Mouse (Mus musculus): ENCODE measurements around the gene Trmt112. TPM values are rescaled to one million over a fixed set of nuclear protein-coding genes. Genes with fewer than 3 reads are reported as not detected.

Trmt112 gene
- polyA plus RNA-seq (2014; fragmentation: Nextera tagmentation; extraction: Ambion mirVana), result 107 and 118 TPM in 2 replicates

GRCm38 (mm10) chr19:6909507-6910289 lies at the start of gene Trmt112, which contains the start of gene Prdx5:
TSS of gene Trmt112 (plus strand) at chr19:6909698.
TSS of gene Prdx5 (minus strand) at chr19:6910106.
- Histone ChIP-seq H3K4me1 (replicated peaks; ENCODE audit: control insufficient read depth, insufficient read depth, low read length) (peaks cover 27% of the 10 kb centered on the region), H3K9ac (peak within 1 kb of the TSS; percentile 83), H3K27me3 (ENCODE audit: control insufficient read depth, insufficient read depth, low read length) (no peaks in the 10 kb centered on the region), H3K9me3 (ENCODE audit: control insufficient read depth, low read length) (no peaks in the 10 kb centered on the region), H3K4me3 (replicated peaks; ENCODE audit: low read length) (peak within 1 kb of the TSS; percentile 71), H3K27ac (peak within 1 kb of the TSS; percentile 97), H3K36me3 (replicated peaks; ENCODE audit: control insufficient read depth, insufficient read depth) (peaks cover 61% of the 10 kb centered on the region), H3K4me2 (replicated peaks) (peak within 1 kb of the TSS; percentile 94)
- ATAC-seq (ENCODE audit: low FRiP score), result peak; percentile 92
- DNase-seq (ENCODE audit: low spot score), result peak; percentile 94
- WGBS, result under 1% methylated on average over 65 of the region's 65 CpGs

- H3K9me3 ChIP-seq (ENCODE audit: control insufficient read depth, low read length), result no peaks in the 10 kb centered on the region
- H3K27ac ChIP-seq, result no peak overlapping the region
- H3K4me1 ChIP-seq (replicated peaks; ENCODE audit: control insufficient read depth, insufficient read depth, low read length), result peaks cover 7% of the 10 kb centered on the region; the same call in 1 of the 2 replicates
- H3K27me3 ChIP-seq (ENCODE audit: control insufficient read depth, insufficient read depth, low read length), result peaks cover 4% of the 10 kb centered on the region; the same call in 1 of the 2 replicates
- H3K4me2 ChIP-seq (replicated peaks), result no peak overlapping the region
- no peaks in the 10 kb centered on the region for H3K36me3 ChIP-seq (replicated peaks; ENCODE audit: control insufficient read depth, insufficient read depth)
- 92% methylated on average over 3 of the region's 3 CpGs for WGBS
- no peak for DNase-seq (ENCODE audit: low spot score)
- ATAC-seq (ENCODE audit: low FRiP score), result no peak
- no peak overlapping the region for H3K9ac ChIP-seq
- no peak overlapping the region for H3K4me3 ChIP-seq (replicated peaks; ENCODE audit: low read length)
Measured at GRCm38 (mm10) chr19:6859971-6860370, 49.5 kb upstream of the Trmt112 start.

DNA sequence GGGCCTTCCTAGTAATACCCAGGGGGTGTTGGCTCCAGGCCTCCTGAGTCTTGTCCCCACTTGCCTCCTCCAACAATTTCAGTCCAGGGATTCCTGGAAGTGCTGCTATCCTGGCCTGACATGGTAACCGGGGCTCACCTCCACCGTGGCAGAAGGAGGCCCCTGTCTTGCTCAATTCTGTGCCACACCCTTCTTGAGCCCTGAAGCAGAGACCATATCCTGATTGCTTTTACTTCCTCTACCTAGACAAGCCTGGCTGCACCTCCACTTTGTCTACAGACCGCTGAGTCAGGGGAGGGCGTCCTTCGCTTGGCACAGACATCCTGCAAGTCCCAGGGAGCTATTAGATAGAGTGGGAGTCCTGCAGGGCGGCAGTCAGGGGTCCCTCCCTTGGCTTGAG lies 48.8 kb upstream of the Trmt112 start:
- DNase-seq (ENCODE audit: low spot score) (no peak), ATAC-seq (ENCODE audit: low FRiP score) (no peak)
- Histone ChIP-seq H3K9me3 (ENCODE audit: control insufficient read depth, low read length) (no peaks in the 10 kb centered on the region), H3K27ac (no peak overlapping the region), H3K4me2 (replicated peaks) (no peak overlapping the region), H3K36me3 (replicated peaks; ENCODE audit: control insufficient read depth, insufficient read depth) (no peaks in the 10 kb centered on the region), H3K9ac (no peak overlapping the region), H3K4me1 (replicated peaks; ENCODE audit: control insufficient read depth, insufficient read depth, low read length) (no peaks in the 10 kb centered on the region), H3K4me3 (replicated peaks; ENCODE audit: low read length) (no peak overlapping the region), H3K27me3 (ENCODE audit: control insufficient read depth, insufficient read depth, low read length) (no peaks in the 10 kb centered on the region)
- 85% methylated on average over 6 of the region's 6 CpGs for WGBS

DNA sequence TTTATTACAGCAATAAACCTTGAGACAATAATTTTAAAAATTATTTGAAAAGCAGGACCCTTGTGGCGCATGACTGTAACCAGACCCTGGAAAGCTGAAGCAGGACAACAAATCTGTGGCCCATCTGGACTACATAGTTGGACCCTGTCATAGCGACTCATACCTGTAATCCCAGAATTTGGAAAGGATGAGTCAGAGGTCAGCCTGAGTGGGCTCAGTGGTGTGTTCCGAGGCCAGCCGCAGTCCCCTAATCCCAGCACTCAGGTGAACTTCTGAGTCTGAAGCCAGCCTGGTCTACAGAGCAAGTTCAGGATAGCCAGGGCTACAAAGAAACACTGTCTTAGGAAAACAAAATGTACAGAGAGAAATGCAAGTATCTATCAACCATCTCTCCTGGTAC lies 48.0 kb upstream of the Trmt112 start:
- Histone ChIP-seq H3K27ac (no peak overlapping the region), H3K36me3 (replicated peaks; ENCODE audit: control insufficient read depth, insufficient read depth) (no peaks in the 10 kb centered on the region), H3K4me2 (replicated peaks) (no peak overlapping the region), H3K27me3 (ENCODE audit: control insufficient read depth, insufficient read depth, low read length) (no peaks in the 10 kb centered on the region), H3K9ac (no peak overlapping the region), H3K9me3 (ENCODE audit: control insufficient read depth, low read length) (no peaks in the 10 kb centered on the region), H3K4me1 (replicated peaks; ENCODE audit: control insufficient read depth, insufficient read depth, low read length) (no peaks in the 10 kb centered on the region), H3K4me3 (replicated peaks; ENCODE audit: low read length) (no peak overlapping the region)
- 94% methylated on average over 4 of the region's 4 CpGs for WGBS
- ATAC-seq (ENCODE audit: low FRiP score) (no peak), DNase-seq (ENCODE audit: low spot score) (no peak)

GRCm38 (mm10) chr19:6869355-6869754 lies 40.1 kb upstream of the Trmt112 start:
- ATAC-seq (ENCODE audit: low FRiP score) (no peak), DNase-seq (ENCODE audit: low spot score) (no peak)
- H3K27me3 ChIP-seq (ENCODE audit: control insufficient read depth, insufficient read depth, low read length), result no peaks in the 10 kb centered on the region
- no peak overlapping the region for H3K4me2 ChIP-seq (replicated peaks)
- H3K27ac ChIP-seq, result no peak overlapping the region
- no peaks in the 10 kb centered on the region for H3K4me1 ChIP-seq (replicated peaks; ENCODE audit: control insufficient read depth, insufficient read depth, low read length)
- no peaks in the 10 kb centered on the region for H3K9me3 ChIP-seq (ENCODE audit: control insufficient read depth, low read length)
- H3K36me3 ChIP-seq (replicated peaks; ENCODE audit: control insufficient read depth, insufficient read depth), result no peaks in the 10 kb centered on the region
- WGBS, result 6% methylated on average over 5 of the region's 5 CpGs
- H3K4me3 ChIP-seq (replicated peaks; ENCODE audit: low read length), result no peak overlapping the region
- no peak overlapping the region for H3K9ac ChIP-seq

GRCm38 (mm10) chr19:6871574-6872271 lies 37.8 kb upstream of the Trmt112 start:
- H3K9ac ChIP-seq, result no peak overlapping the region
- no peaks in the 10 kb centered on the region for H3K9me3 ChIP-seq (ENCODE audit: control insufficient read depth, low read length)
- no peak overlapping the region for H3K4me2 ChIP-seq (replicated peaks)
- no peaks in the 10 kb centered on the region for H3K36me3 ChIP-seq (replicated peaks; ENCODE audit: control insufficient read depth, insufficient read depth)
- 65% methylated on average over 5 of the region's 5 CpGs for WGBS
- DNase-seq (ENCODE audit: low spot score), result no peak
- H3K27me3 ChIP-seq (ENCODE audit: control insufficient read depth, insufficient read depth, low read length), result no peaks in the 10 kb centered on the region
- no peak overlapping the region for H3K27ac ChIP-seq
- ATAC-seq (ENCODE audit: low FRiP score), result no peak
- no peak overlapping the region for H3K4me3 ChIP-seq (replicated peaks; ENCODE audit: low read length)
- H3K4me1 ChIP-seq (replicated peaks; ENCODE audit: control insufficient read depth, insufficient read depth, low read length), result no peaks in the 10 kb centered on the region

DNA sequence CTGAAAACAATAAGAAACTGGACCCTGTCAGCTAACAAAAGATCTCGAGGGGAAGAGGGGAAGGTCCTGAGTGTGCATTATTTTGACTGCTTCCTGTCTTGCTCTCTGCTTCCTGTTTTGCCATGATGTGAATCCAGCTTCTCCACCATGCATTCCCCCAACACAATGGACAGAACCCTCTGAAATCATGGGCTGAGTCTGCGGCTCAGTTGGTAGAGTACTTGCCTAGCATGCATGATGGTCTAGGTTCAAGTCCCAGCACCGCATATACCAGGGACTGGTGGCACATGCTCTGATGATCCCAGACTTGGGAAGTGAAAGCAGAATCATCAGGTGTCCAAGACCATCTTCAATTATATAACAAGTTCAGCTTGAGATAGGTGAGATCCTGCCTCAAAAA lies 36.8 kb upstream of the Trmt112 start:
- Histone ChIP-seq H3K36me3 (replicated peaks; ENCODE audit: control insufficient read depth, insufficient read depth) (no peaks in the 10 kb centered on the region), H3K9ac (no peak overlapping the region), H3K4me2 (replicated peaks) (no peak overlapping the region), H3K9me3 (ENCODE audit: control insufficient read depth, low read length) (no peaks in the 10 kb centered on the region), H3K4me1 (replicated peaks; ENCODE audit: control insufficient read depth, insufficient read depth, low read length) (no peaks in the 10 kb centered on the region), H3K27ac (no peak overlapping the region), H3K27me3 (ENCODE audit: control insufficient read depth, insufficient read depth, low read length) (no peaks in the 10 kb centered on the region), H3K4me3 (replicated peaks; ENCODE audit: low read length) (no peak overlapping the region)
- no peak for DNase-seq (ENCODE audit: low spot score)
- no peak for ATAC-seq (ENCODE audit: low FRiP score)
- WGBS, result 76% methylated on average over 3 of the region's 3 CpGs

DNA sequence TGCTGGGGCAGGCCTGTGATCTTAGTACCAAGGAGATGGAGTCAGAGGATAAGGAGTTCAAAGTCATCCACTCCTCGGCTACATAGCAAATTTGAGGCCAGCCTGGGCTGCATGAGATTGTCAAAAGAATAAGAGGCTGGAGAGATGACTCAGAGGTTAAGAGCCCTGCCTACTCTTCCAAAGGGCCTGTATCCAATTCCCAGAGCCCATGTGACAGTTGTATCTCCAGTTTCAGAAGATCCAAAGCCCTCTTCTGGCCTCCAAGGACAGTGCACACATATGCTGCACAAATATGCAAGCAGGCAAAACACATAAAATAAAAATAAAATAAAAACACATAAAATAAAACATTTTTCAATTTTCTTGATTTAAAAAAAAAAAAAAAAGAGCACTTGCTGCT lies 35.2 kb upstream of the Trmt112 start:
- Histone ChIP-seq H3K9me3 (ENCODE audit: control insufficient read depth, low read length) (peaks cover 3% of the 10 kb centered on the region; the same call in 1 of the 2 replicates), H3K4me2 (replicated peaks) (no peak overlapping the region), H3K36me3 (replicated peaks; ENCODE audit: control insufficient read depth, insufficient read depth) (no peaks in the 10 kb centered on the region), H3K4me3 (replicated peaks; ENCODE audit: low read length) (no peak overlapping the region), H3K4me1 (replicated peaks; ENCODE audit: control insufficient read depth, insufficient read depth, low read length) (no peaks in the 10 kb centered on the region), H3K27me3 (ENCODE audit: control insufficient read depth, insufficient read depth, low read length) (no peaks in the 10 kb centered on the region), H3K9ac (no peak overlapping the region), H3K27ac (no peak overlapping the region)
- no peak for ATAC-seq (ENCODE audit: low FRiP score)
- 97% methylated on average over 1 of the region's 1 CpGs for WGBS
- no peak for DNase-seq (ENCODE audit: low spot score)

DNA sequence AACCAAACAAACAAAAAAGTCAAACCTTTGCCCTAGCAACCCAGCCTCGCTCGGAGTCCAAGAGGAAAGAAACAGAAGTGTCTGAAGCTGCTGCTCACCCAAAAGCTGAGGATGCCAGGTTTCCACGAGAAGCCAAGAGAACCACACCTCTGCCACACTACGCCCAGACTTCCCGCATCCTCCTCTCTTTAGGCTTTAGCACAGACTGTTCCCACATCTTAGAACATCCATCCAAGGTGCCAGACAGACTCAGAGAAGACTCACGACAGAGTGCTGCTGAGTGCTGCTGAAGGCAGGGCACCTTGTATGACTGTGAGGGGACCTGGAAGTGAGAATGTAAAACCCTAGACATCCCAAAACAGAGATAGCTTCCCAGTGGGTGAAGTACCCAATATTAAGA lies 33.7 kb upstream of the Trmt112 start:
- Histone ChIP-seq H3K9me3 (ENCODE audit: control insufficient read depth, low read length) (peaks cover 12% of the 10 kb centered on the region), H3K9ac (no peak overlapping the region), H3K27me3 (ENCODE audit: control insufficient read depth, insufficient read depth, low read length) (no peaks in the 10 kb centered on the region), H3K4me2 (replicated peaks) (no peak overlapping the region), H3K4me1 (replicated peaks; ENCODE audit: control insufficient read depth, insufficient read depth, low read length) (no peaks in the 10 kb centered on the region), H3K27ac (no peak overlapping the region), H3K36me3 (replicated peaks; ENCODE audit: control insufficient read depth, insufficient read depth) (no peaks in the 10 kb centered on the region), H3K4me3 (replicated peaks; ENCODE audit: low read length) (no peak overlapping the region)
- DNase-seq (ENCODE audit: low spot score), result no peak
- WGBS, result 89% methylated on average over 6 of the region's 6 CpGs
- no peak for ATAC-seq (ENCODE audit: low FRiP score)

Measured in hindbrain, embryonic 14.5 days (tissue).